ENCODE assay signal across 9 mouse cellular contexts in the genomic region with DNA sequence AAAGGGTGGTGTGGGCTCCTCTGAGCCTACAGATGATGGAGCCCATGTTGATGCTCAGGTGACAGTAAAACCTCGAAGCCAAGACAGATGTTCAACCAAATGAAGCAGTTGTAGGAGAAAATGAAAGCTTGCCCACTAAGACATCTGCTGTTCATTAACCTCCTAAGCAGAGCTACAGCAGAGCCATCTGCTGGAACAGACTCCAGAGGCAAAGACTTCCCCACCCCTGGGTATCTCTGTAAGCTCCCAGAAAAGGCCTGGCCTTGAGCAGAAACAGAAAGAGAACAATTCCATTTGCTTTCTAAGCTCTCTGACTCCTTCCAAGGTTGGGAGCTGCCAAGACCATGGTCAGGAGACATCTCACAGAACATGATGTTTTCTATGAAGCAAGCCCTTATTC. TPM values are rescaled to one million over a fixed set of nuclear protein-coding genes. Genes with fewer than 3 reads are reported as not detected.
DNase-seq lines count a peak whose midpoint lies in the region; ATAC-seq lines count a peak whose summit lies in the region.
"Had no signal": no experiment of that assay in that cellular context is flagged by ENCODE, and none has a peak within 500 bp of the region (broad histone marks: within the 10 kb centered on the region; RNA-seq: fewer than 3 reads in every experiment).

No protein-coding gene starts in this region.

- H3K4me1 ChIP-seq in forebrain, embryonic 12.5 days: peaks cover 91% of the 10 kb centered on the region
- peaks cover 93% of the 10 kb centered on the region for H3K4me1 ChIP-seq in midbrain, embryonic 13.5 days (replicated peaks)

- H3K4me2 ChIP-seq in forebrain, embryonic 12.5 days: peak overlapping the region; percentile 15
- H3K4me2 ChIP-seq in midbrain, embryonic 13.5 days (replicated peaks): peak overlapping the region; percentile 36

- H3K27ac ChIP-seq in forebrain, embryonic 12.5 days: peak overlapping the region; percentile 95
- peak overlapping the region; percentile 97 for H3K27ac ChIP-seq in midbrain, embryonic 13.5 days

- H3K9ac ChIP-seq in forebrain, embryonic 12.5 days: no peak overlapping the region
- H3K9ac ChIP-seq in midbrain, embryonic 13.5 days (replicated peaks): 0 out of 2 replicates have a peak overlapping the region, but pooled peaks have one; percentile 42

- no peak for ATAC-seq in forebrain, embryonic 12.5 days (ENCODE audit: low FRiP score)
- ATAC-seq in midbrain, embryonic 13.5 days: no peak
- no peak for ATAC-seq in erythroblast, adult 5-6 weeks (replicated peaks; ENCODE audit: low FRiP score, poor library complexity, severe bottlenecking)

- peak; percentile 35 for DNase-seq in embryo, embryonic 10.5 days (ENCODE audit: low spot score)
- no peak for DNase-seq in embryo, embryonic 10 days (ENCODE audit: low spot score)
- peak; percentile 90 for DNase-seq in 3T3-L1 (ENCODE audit: low read depth, low spot score)
- DNase-seq in left cerebral cortex, adult 18-20 months (ENCODE audit: low spot score in 2 of 2): no peak
- no peak for DNase-seq in cerebellum, adult 9-11 months
- DNase-seq: kidney, postnatal 14 days had no signal

- 55% methylated on average over 1 of the region's 1 CpGs for WGBS in forebrain, embryonic 12.5 days
- whole genome bisulfite sequencing in midbrain, embryonic 13.5 days: 19% methylated on average over 1 of the region's 1 CpGs

- H3K4me3 ChIP-seq in forebrain, embryonic 12.5 days (replicated peaks): no peak overlapping the region
- H3K4me3 ChIP-seq in midbrain, embryonic 13.5 days (replicated peaks): peak overlapping the region; percentile 16; the same call in 1 of the 2 replicates

- no peaks in the 10 kb centered on the region for H3K9me3 ChIP-seq in forebrain, embryonic 12.5 days
- H3K9me3 ChIP-seq in midbrain, embryonic 13.5 days: no peaks in the 10 kb centered on the region

- H3K36me3 ChIP-seq in forebrain, embryonic 12.5 days (replicated peaks): 0 out of 2 replicates have a peak, but pooled peaks cover 5% of the 10 kb centered on the region
- H3K36me3 ChIP-seq in midbrain, embryonic 13.5 days: no peaks in the 10 kb centered on the region

- H3K27me3 ChIP-seq in forebrain, embryonic 12.5 days: no peaks in the 10 kb centered on the region
- no peaks in the 10 kb centered on the region for H3K27me3 ChIP-seq in midbrain, embryonic 13.5 days

RNA-seq across cellular contexts. Expression of a gene that starts 47.4 kb away (rescaled TPM):
- polyA plus RNA-seq in forebrain, embryonic 12.5 days (2016; fragmentation: Nextera tagmentation; extraction: Ambion mirVana): 36.6 and 39.9 TPM in 2 replicates
- 49.8 and 53.5 TPM in 2 replicates for polyA plus RNA-seq in midbrain, embryonic 13.5 days (2015; fragmentation: Nextera tagmentation; extraction: Ambion mirVana)
- total RNA-seq in left cerebral cortex, adult 18-20 months (2021): 100 to 1,000 TPM; 217 to 223 TPM
- total RNA-seq in erythroblast, adult 5-6 weeks (2015; ENCODE audit: low replicate concordance): 0.63 TPM in 1 of 2 replicates, not detected in the other
- total RNA-seq in erythroblast, adult 5-6 weeks (2017; ENCODE audit: low replicate concordance): 0.09 and 0.14 TPM in 2 replicates

Comparison
In these comparisons a context has a peak if more than half of its experiments do, and no peak if none do; other contexts are left out.
1. DNase-seq: peak in embryo, embryonic 10.5 days (single experiment) and 3T3-L1 (single experiment); none in embryo, embryonic 10 days (single experiment), left cerebral cortex, adult 18-20 months (0 of 2) and cerebellum, adult 9-11 months (single experiment).
2. RNA of a gene that starts 47.4 kb away (total RNA-seq): 217 to 223 TPM in left cerebral cortex, adult 18-20 months; 0.09 to 0.63 TPM in erythroblast, adult 5-6 weeks; every median in the first group is over 100 times any median in the second.